Mouse (Mus musculus): Measurements from ENCODE around the gene Ino80d. TPM values are rescaled to one million over a fixed set of nuclear protein-coding genes. Genes with fewer than 3 reads are reported as not detected.

Ino80d gene
- polyA plus RNA-seq, 1 experiment from 2014 or later, result 10.5 TPM

- Histone ChIP-seq H3K27ac (ENCODE audit: low read length) (no peak overlapping the region), H3K36me3 (ENCODE audit: control insufficient read depth, insufficient read depth) (no peaks in the 10 kb centered on the region), H3K27me3 (replicated peaks; ENCODE audit: control insufficient read depth, insufficient read depth, low read length) (no peaks in the 10 kb centered on the region), H3K4me1 (replicated peaks; ENCODE audit: control insufficient read depth, insufficient read depth, low read length) (peaks cover 11% of the 10 kb centered on the region), H3K4me3 (replicated peaks; ENCODE audit: low read length) (no peak overlapping the region), H3K9me3 (ENCODE audit: control insufficient read depth, low read length) (no peaks in the 10 kb centered on the region), H3K9ac (replicated peaks; ENCODE audit: low read depth, low read length) (no peak overlapping the region), H3K4me2 (ENCODE audit: low read length) (no peak overlapping the region)
- peak; percentile 93 for ATAC-seq
- WGBS, result 43% methylated on average over 6 of the region's 6 CpGs
Observed at GRCm38 (mm10) chr1:62914495-62914894, 200.0 kb downstream of the Ino80d start.

- no peak overlapping the region for H3K4me3 ChIP-seq (replicated peaks; ENCODE audit: low read length)
- H3K9me3 ChIP-seq (ENCODE audit: control insufficient read depth, low read length), result no peaks in the 10 kb centered on the region
- no peak overlapping the region for H3K9ac ChIP-seq (replicated peaks; ENCODE audit: low read depth, low read length)
- no peak overlapping the region for H3K27ac ChIP-seq (ENCODE audit: low read length)
- no peaks in the 10 kb centered on the region for H3K27me3 ChIP-seq (replicated peaks; ENCODE audit: control insufficient read depth, insufficient read depth, low read length)
- ATAC-seq, result no peak
- no peak overlapping the region for H3K4me2 ChIP-seq (ENCODE audit: low read length)
- 57% methylated on average over 7 of the region's 7 CpGs for WGBS
- H3K4me1 ChIP-seq (replicated peaks; ENCODE audit: control insufficient read depth, insufficient read depth, low read length), result peaks cover 16% of the 10 kb centered on the region
- no peaks in the 10 kb centered on the region for H3K36me3 ChIP-seq (ENCODE audit: control insufficient read depth, insufficient read depth)
Observed at GRCm38 (mm10) chr1:62911426-62911825, 203.0 kb downstream of the Ino80d start.

GRCm38 (mm10) chr1:62909126-62909525 is 205.3 kb downstream of the Ino80d start:
- Histone ChIP-seq H3K36me3 (ENCODE audit: control insufficient read depth, insufficient read depth) (no peaks in the 10 kb centered on the region), H3K9ac (replicated peaks; ENCODE audit: low read depth, low read length) (no peak overlapping the region), H3K4me2 (ENCODE audit: low read length) (no peak overlapping the region), H3K27ac (ENCODE audit: low read length) (no peak overlapping the region), H3K4me3 (replicated peaks; ENCODE audit: low read length) (no peak overlapping the region), H3K9me3 (ENCODE audit: control insufficient read depth, low read length) (no peaks in the 10 kb centered on the region), H3K4me1 (replicated peaks; ENCODE audit: control insufficient read depth, insufficient read depth, low read length) (peaks cover 20% of the 10 kb centered on the region), H3K27me3 (replicated peaks; ENCODE audit: control insufficient read depth, insufficient read depth, low read length) (no peaks in the 10 kb centered on the region)
- WGBS, result 86% methylated on average over 5 of the region's 5 CpGs
- no peak for ATAC-seq

DNA sequence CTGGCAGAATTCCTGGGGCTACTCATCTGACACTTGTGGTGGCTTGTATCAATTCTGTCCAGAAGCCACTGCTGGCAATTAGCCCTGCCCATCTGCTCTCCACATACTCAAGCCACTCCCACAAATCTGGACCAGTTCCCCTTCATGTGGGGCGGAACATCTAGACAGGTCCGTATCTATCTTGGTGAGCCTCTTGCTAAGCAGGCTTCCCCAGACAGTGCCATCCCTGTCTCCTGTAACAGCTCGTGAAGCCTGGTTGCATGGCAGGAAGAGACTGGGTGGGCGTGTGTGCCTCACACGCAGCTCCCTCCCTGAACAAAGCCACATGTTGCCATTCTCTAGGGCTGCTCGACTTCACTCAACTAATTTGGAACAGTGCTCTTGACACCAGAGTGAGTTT is 206.0 kb downstream of the Ino80d start:
- 56% methylated on average over 6 of the region's 6 CpGs for WGBS

More for the DNA sequence above, 206.0 kb downstream of the Ino80d start:
- H3K27me3 ChIP-seq (replicated peaks; ENCODE audit: control insufficient read depth, insufficient read depth, low read length), result no peaks in the 10 kb centered on the region
- peak; percentile 21; the same call in 1 of the 2 replicates for ATAC-seq
- H3K4me2 ChIP-seq (ENCODE audit: low read length), result no peak overlapping the region
- no peak overlapping the region for H3K4me3 ChIP-seq (replicated peaks; ENCODE audit: low read length)
- peaks cover 18% of the 10 kb centered on the region for H3K4me1 ChIP-seq (replicated peaks; ENCODE audit: control insufficient read depth, insufficient read depth, low read length)
- no peak overlapping the region for H3K9ac ChIP-seq (replicated peaks; ENCODE audit: low read depth, low read length)
- no peak overlapping the region for H3K27ac ChIP-seq (ENCODE audit: low read length)
- no peaks in the 10 kb centered on the region for H3K36me3 ChIP-seq (ENCODE audit: control insufficient read depth, insufficient read depth)
- H3K9me3 ChIP-seq (ENCODE audit: control insufficient read depth, low read length), result no peaks in the 10 kb centered on the region

Small RNA genes within 50 kb of the gene (microRNA-seq; reads per million reads assigned to microRNA genes)
- not detected for gene Gm24557
- not detected for gene Gm44468

Other genes with a start within 250 kb of the Ino80d start
- gene Eef1b2, start 62.2 kb upstream of the Ino80d start, polyA plus RNA-seq (2015; fragmentation: Nextera tagmentation; extraction: Ambion mirVana), result 423 and 472 TPM in 2 replicates
- 125 and 128 TPM in 2 replicates for gene Ndufs1, start 62.2 kb upstream of the Ino80d start, polyA plus RNA-seq (2015; fragmentation: Nextera tagmentation; extraction: Ambion mirVana)
- 0.36 and 0.56 TPM in 2 replicates for gene Gpr1, start 99.9 kb upstream of the Ino80d start, polyA plus RNA-seq (2015; fragmentation: Nextera tagmentation; extraction: Ambion mirVana)
- 24.4 and 29.0 TPM in 2 replicates for gene Zdbf2, start 158.6 kb upstream of the Ino80d start, polyA plus RNA-seq (2015; fragmentation: Nextera tagmentation; extraction: Ambion mirVana)